Mouse (Mus musculus): ENCODE results near the gene Rint1. TPM values are rescaled to one million over a fixed set of nuclear protein-coding genes. Genes with fewer than 3 reads are reported as not detected.

The Rint1 gene
- polyA plus RNA-seq, 1 experiment: 22.7 TPM

DNA sequence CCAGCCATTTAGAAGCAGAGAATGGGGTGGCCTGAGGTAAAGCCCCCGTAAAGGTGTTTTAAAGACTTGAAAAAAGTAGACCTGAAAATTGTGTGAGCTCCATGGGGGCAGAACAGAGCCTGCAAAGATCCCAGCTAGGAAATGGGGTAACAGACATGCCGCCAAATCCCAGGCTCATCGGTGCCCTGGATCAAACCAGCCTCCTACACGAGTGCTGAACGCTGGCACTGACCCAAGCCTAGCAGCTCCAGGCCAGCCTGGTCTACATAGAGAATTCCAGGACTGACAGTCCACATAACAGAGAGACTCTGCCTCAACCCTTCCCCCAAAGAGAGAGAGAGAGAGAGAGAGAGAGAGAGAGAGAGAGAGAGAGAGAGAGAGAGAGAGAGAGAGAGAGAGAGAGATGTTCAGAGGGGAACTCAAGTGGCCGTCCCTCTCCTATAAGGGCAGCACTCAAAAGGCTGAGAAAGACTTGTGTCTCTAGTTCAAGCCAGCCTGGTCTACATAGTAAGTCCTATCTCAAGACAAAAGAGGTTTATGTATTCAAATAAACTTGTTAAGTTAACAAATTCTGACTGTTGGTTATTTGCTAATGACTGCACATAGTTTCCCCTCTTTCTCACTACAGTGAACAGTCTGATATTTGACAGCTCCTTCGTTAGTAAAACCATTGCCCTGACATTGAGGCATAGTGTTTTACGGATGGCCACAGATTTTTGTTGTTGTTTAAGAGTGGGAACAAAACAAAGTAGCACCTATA is 5.3 kb upstream of the Rint1 start:
- TF ChIP-seq POLR2A (IDR thresholded peaks at IDR 0.05; ENCODE audit: borderline replicate concordance, extremely low read depth, insufficient read depth, insufficient read length, poor library complexity, severe bottlenecking): no peak
- TF ChIP-seq CTCF (IDR thresholded peaks at IDR 0.05; ENCODE audit: borderline replicate concordance, extremely low read depth, insufficient read depth, insufficient read length): no peak
- DNase-seq (ENCODE audit: low read depth): no peak

DNA sequence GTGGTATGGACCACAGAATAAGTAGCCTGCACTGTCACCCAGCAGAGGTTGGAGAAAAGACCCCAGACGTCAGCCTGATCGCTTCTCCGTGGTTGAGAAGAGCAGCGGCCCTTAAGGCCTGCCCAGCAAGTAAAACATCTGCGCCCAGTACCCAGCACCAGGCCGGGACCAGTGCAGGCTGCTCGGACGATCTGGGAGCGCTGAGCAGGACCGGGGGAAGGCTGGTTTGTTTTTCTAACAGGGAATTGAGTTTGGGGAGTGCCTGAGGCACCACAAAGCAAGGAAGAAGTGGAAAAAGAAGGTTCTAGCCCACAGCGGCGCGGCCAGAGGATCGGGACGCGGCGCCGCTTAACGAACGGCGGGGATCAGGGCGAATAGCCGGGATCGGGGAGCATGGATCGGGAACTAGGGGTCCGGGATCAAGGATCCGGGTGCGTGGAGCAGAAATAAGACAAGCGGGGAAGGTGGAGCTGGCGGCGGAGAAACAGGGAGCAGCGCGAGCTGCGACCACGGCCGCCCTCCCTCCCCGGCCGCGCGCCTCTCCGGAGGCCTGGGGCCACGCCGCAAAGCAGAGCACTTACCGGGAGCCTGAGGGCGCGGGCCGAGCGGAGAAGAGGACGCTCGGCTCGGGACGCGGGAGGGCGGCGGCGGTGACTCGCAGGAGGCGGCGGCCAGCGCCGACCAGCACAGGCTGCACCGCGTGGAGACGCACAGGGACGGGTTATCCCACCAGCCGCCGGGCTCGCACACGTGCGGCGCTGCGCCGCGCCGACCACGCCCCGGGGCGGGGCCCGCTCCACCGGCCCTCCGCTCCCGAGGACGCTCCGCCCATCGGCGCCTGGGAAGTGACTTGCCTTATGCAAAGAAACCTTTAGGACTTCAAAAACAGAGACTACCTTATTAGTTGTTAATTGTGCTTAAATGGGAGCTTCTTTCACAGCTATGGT is 4.3 kb upstream of the Rint1 start, which contains the start of gene Pus7:
Gene Pus7, minus strand, starts transcription at position 781 of the 947 bp plus-strand sequence.
- DNase-seq (ENCODE audit: low read depth): peak; percentile 90
- TF ChIP-seq POLR2A (IDR thresholded peaks at IDR 0.05; ENCODE audit: borderline replicate concordance, extremely low read depth, insufficient read depth, insufficient read length, poor library complexity, severe bottlenecking) (peak; percentile 84), CTCF (IDR thresholded peaks at IDR 0.05; ENCODE audit: borderline replicate concordance, extremely low read depth, insufficient read depth, insufficient read length) (no peak)

DNA sequence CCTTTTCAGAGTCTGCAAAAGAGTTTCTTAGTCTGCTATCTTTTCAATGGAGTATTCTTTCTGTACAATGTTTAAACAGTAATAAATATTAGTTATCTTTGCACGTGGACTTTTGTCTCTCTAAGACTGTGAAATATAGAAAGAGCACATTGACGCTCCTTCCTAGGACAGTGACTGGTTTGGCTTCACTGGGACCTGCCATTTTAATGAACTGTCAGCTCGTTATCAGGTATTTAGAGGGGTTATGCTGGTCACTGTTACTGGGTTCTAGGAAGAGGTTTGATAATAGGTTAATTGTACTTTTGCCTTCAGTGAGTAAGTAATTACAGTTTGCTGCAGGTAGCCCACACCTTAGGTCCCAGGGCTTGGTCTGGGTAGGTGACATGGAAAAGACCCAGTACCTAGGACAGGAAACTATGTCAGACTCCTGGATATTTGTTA is 899 bp downstream of the Rint1 start:
- TF ChIP-seq POLR2A (IDR thresholded peaks at IDR 0.05; ENCODE audit: borderline replicate concordance, extremely low read depth, insufficient read depth, insufficient read length, poor library complexity, severe bottlenecking) (no peak), CTCF (IDR thresholded peaks at IDR 0.05; ENCODE audit: borderline replicate concordance, extremely low read depth, insufficient read depth, insufficient read length) (no peak)
- DNase-seq (ENCODE audit: low read depth): no peak

- DNase-seq (ENCODE audit: low read depth): no peak
- TF ChIP-seq POLR2A (IDR thresholded peaks at IDR 0.05; ENCODE audit: borderline replicate concordance, extremely low read depth, insufficient read depth, insufficient read length, poor library complexity, severe bottlenecking): no peak
- no peak for TF ChIP-seq CTCF (IDR thresholded peaks at IDR 0.05; ENCODE audit: borderline replicate concordance, extremely low read depth, insufficient read depth, insufficient read length)
These were observed 1.6 kb downstream of the Rint1 start for GRCm38 (mm10) chr5:23789078-23789612.

- TF ChIP-seq POLR2A (IDR thresholded peaks at IDR 0.05; ENCODE audit: borderline replicate concordance, extremely low read depth, insufficient read depth, insufficient read length, poor library complexity, severe bottlenecking) (no peak), CTCF (IDR thresholded peaks at IDR 0.05; ENCODE audit: borderline replicate concordance, extremely low read depth, insufficient read depth, insufficient read length) (no peak)
- no peak for DNase-seq (ENCODE audit: low read depth)
These were observed 5.2 kb downstream of the Rint1 start for GRCm38 (mm10) chr5:23792726-23793125.

DNA sequence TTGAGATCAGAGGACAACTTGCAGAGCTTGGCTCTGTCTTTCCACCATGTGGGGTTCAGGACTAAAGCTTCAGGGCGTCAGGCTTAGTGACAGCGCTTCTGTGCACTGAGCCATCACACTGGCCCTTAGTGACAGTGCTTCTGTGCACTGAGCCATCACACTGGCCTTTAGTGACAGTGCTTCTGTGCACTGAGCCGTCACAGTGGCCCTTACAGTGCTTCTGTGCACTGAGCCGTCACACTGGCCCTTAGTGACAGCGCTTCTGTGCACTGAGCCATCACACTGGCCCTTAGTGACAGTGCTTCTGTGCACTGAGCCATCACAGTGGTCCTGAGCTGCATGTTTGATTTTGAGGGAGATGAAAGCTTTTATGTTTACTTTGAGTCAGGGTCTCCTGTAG is 27.3 kb downstream of the Rint1 start:
- TF ChIP-seq CTCF (IDR thresholded peaks at IDR 0.05; ENCODE audit: borderline replicate concordance, extremely low read depth, insufficient read depth, insufficient read length): no peak
- no peak for DNase-seq (ENCODE audit: low read depth)

GRCm38 (mm10) chr5:23816681-23817080 is 29.2 kb downstream of the Rint1 start:
- TF ChIP-seq POLR2A (IDR thresholded peaks at IDR 0.05; ENCODE audit: borderline replicate concordance, extremely low read depth, insufficient read depth, insufficient read length, poor library complexity, severe bottlenecking) (no peak), CTCF (IDR thresholded peaks at IDR 0.05; ENCODE audit: borderline replicate concordance, extremely low read depth, insufficient read depth, insufficient read length) (no peak)

DNA sequence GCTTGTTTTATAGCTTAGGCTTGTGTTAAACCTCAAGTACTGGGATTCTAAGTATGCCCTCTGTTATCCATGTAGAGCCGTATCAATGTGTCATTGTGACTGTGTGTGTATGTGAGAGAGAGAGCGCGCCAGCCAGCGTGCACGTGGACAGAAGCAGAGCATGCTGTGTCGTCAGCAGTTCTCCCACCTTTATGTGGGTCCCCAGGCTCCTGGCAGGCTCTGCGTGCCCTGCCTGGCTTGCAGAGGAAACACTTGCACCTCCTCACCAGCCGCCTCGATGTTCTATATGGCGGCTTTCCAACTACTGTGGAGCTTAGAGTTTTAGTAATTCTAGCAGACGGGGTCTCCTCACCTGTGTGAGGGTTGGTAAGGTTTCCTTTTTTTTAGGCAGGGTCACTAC is 34.8 kb downstream of the Rint1 start:
- no peak for DNase-seq (ENCODE audit: low read depth)
- TF ChIP-seq POLR2A (IDR thresholded peaks at IDR 0.05; ENCODE audit: borderline replicate concordance, extremely low read depth, insufficient read depth, insufficient read length, poor library complexity, severe bottlenecking) (no peak), CTCF (IDR thresholded peaks at IDR 0.05; ENCODE audit: borderline replicate concordance, extremely low read depth, insufficient read depth, insufficient read length) (no peak)

More at GRCm38 (mm10) chr5:23816681-23817080, 29.2 kb downstream of the Rint1 start:
- no peak for DNase-seq (ENCODE audit: low read depth)

GRCm38 (mm10) chr5:23824171-23824733 is 36.7 kb downstream of the Rint1 start:
- no peak for DNase-seq (ENCODE audit: low read depth)

GRCm38 (mm10) chr5:23826321-23827004 is 39.0 kb downstream of the Rint1 start:
- TF ChIP-seq POLR2A (IDR thresholded peaks at IDR 0.05; ENCODE audit: borderline replicate concordance, extremely low read depth, insufficient read depth, insufficient read length, poor library complexity, severe bottlenecking) (no peak), CTCF (IDR thresholded peaks at IDR 0.05; ENCODE audit: borderline replicate concordance, extremely low read depth, insufficient read depth, insufficient read length) (peak; percentile 82)
- DNase-seq (ENCODE audit: low read depth): peak; percentile 77

More at GRCm38 (mm10) chr5:23824171-23824733, 36.7 kb downstream of the Rint1 start:
- no peak for TF ChIP-seq POLR2A (IDR thresholded peaks at IDR 0.05; ENCODE audit: borderline replicate concordance, extremely low read depth, insufficient read depth, insufficient read length, poor library complexity, severe bottlenecking)
- TF ChIP-seq CTCF (IDR thresholded peaks at IDR 0.05; ENCODE audit: borderline replicate concordance, extremely low read depth, insufficient read depth, insufficient read length): no peak
